Mouse (Mus musculus): ENCODE data around the gene Tmem59. TPM values are rescaled to one million over a fixed set of nuclear protein-coding genes. Genes with fewer than 3 reads are reported as not detected.

Gene Tmem59
- total and polyA plus RNA-seq, 2 experiments from 2014 or later: 178 to 393 TPM

GRCm38 (mm10) chr4:107210483-107211097 is 32.4 kb downstream of the Tmem59 start:
- no peak for DNase-seq (ENCODE audit: low spot score)
- no peak for TF ChIP-seq CTCF (IDR thresholded peaks at IDR 0.05; ENCODE audit: low read depth)
- WGBS: 84% methylated on average over 5 of the region's 5 CpGs
- ATAC-seq: no peak
- Histone ChIP-seq H3K9ac (replicated peaks; ENCODE audit: low read length) (no peak overlapping the region), H3K27ac (no peak overlapping the region), H3K4me3 (ENCODE audit: low read length) (no peak overlapping the region), H3K9me3 (ENCODE audit: low read length) (no peaks in the 10 kb centered on the region), H3K4me1 (ENCODE audit: insufficient read depth, low read length) (no peaks in the 10 kb centered on the region), H3K4me2 (ENCODE audit: low read depth, low read length) (no peak overlapping the region), H3K27me3 (ENCODE audit: insufficient read depth, low read length) (no peaks in the 10 kb centered on the region), H3K36me3 (ENCODE audit: insufficient read depth, low read length) (peaks cover 11% of the 10 kb centered on the region; the same call in 1 of the 2 replicates)

DNA sequence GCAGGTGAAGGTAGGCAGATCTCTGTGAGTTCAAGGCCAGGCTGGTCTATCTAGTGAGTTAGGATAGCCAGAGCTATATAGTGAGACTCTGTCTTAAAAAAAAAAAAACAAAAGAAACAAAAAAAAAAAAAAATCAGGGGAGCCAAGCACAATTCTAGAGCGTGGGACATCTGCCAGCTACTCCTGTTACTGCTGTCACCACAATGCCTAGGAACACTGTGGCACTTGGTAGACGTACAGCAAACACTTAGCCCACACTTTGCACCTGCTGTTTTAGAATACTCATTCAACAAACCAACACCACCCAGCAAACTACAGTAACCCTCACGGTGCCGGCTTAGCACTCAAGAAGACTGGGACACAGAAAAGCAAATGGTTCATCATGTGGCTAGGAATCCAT is 33.3 kb downstream of the Tmem59 start:
- H3K4me3 ChIP-seq (ENCODE audit: low read length): no peak overlapping the region
- no peaks in the 10 kb centered on the region for H3K9me3 ChIP-seq (ENCODE audit: low read length)
- H3K9ac ChIP-seq (replicated peaks; ENCODE audit: low read length): no peak overlapping the region
- no peak overlapping the region for H3K27ac ChIP-seq
- no peaks in the 10 kb centered on the region for H3K27me3 ChIP-seq (ENCODE audit: insufficient read depth, low read length)
- H3K4me2 ChIP-seq (ENCODE audit: low read depth, low read length): no peak overlapping the region
- DNase-seq (ENCODE audit: low spot score) (no peak), ATAC-seq (no peak)
- peaks cover 4% of the 10 kb centered on the region; the same call in 1 of the 2 replicates for H3K36me3 ChIP-seq (ENCODE audit: insufficient read depth, low read length)
- H3K4me1 ChIP-seq (ENCODE audit: insufficient read depth, low read length): no peaks in the 10 kb centered on the region
- no peak for TF ChIP-seq CTCF (IDR thresholded peaks at IDR 0.05; ENCODE audit: low read depth)
- 68% methylated on average over 4 of the region's 4 CpGs for WGBS

DNA sequence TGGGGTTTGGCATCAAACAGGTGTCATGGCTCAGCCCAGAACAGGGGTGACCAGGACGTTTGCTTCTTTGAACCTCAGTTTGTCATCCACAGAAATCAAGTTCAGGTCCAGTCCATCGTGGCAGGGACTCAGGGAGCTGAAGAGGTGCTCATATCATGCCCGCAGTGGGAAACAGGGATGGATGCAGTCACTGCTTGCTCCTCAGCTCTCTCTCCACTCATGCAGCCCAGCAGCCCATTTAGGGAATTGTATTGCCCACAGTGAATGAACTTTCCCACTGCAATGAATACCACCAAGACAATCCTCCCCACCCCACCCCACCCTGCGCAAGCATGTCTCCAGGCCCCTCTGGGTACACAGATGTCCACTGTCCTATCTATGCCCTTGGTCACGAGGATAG is 33.7 kb downstream of the Tmem59 start:
- ATAC-seq: no peak
- DNase-seq (ENCODE audit: low spot score): no peak
- H3K9ac ChIP-seq (replicated peaks; ENCODE audit: low read length): no peak overlapping the region
- H3K4me2 ChIP-seq (ENCODE audit: low read depth, low read length): no peak overlapping the region
- no peaks in the 10 kb centered on the region for H3K27me3 ChIP-seq (ENCODE audit: insufficient read depth, low read length)
- no peaks in the 10 kb centered on the region for H3K9me3 ChIP-seq (ENCODE audit: low read length)
- WGBS: 83% methylated on average over 5 of the region's 5 CpGs
- peaks cover 4% of the 10 kb centered on the region; the same call in 1 of the 2 replicates for H3K36me3 ChIP-seq (ENCODE audit: insufficient read depth, low read length)
- no peaks in the 10 kb centered on the region for H3K4me1 ChIP-seq (ENCODE audit: insufficient read depth, low read length)
- no peak for TF ChIP-seq CTCF (IDR thresholded peaks at IDR 0.05; ENCODE audit: low read depth)
- H3K4me3 ChIP-seq (ENCODE audit: low read length): no peak overlapping the region
- H3K27ac ChIP-seq: no peak overlapping the region

DNA sequence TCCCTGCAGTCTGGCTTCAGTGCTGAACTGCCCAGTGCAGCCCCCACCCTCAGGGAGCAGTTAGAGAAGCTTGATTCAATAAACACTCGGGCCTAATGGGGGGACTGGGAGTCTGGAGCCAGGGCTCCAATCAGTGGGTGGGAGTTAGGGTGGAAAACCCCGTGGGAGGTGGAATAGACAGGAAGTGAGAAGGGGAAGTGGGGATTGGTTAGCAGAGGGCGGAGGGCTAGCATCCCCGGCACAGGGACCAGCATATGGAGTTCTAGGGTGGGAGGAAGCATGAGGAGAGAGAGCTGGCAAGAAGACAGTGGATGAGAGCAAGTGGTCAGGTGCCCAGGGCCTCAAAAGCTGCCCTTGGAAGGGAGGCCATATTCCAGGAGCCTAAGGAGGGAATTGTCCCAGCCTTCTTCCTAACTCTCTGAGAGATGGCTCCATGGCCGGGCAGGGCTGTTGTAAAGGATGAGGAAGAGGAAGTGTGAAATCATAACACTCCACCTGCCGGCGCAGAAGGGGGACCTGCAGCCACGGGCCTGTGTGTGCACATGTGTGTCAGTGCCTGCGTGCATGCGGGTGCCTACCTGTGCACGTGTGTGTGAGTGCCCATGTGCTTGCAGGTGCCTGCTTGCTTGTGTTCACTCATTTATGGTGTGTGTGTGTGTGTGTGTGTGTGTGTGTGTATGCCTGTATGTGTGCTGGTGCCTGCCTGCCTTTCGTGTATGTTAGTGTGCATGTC is 35.2 kb downstream of the Tmem59 start:
- no peak for DNase-seq (ENCODE audit: low spot score)
- 76% methylated on average over 12 of the region's 12 CpGs for WGBS
- no peaks in the 10 kb centered on the region for H3K9me3 ChIP-seq (ENCODE audit: low read length)
- H3K4me1 ChIP-seq (ENCODE audit: insufficient read depth, low read length): no peaks in the 10 kb centered on the region
- no peak overlapping the region for H3K4me3 ChIP-seq (ENCODE audit: low read length)
- H3K36me3 ChIP-seq (ENCODE audit: insufficient read depth, low read length): 0 out of 2 replicates have a peak, but pooled peaks cover 4% of the 10 kb centered on the region
- ATAC-seq: 0 out of 2 replicates have a peak, but pooled peaks have one; percentile 24
- no peak overlapping the region for H3K9ac ChIP-seq (replicated peaks; ENCODE audit: low read length)
- no peak overlapping the region for H3K4me2 ChIP-seq (ENCODE audit: low read depth, low read length)
- no peaks in the 10 kb centered on the region for H3K27me3 ChIP-seq (ENCODE audit: insufficient read depth, low read length)
- TF ChIP-seq CTCF (IDR thresholded peaks at IDR 0.05; ENCODE audit: low read depth): no peak
- H3K27ac ChIP-seq: no peak overlapping the region

- no peak for TF ChIP-seq CTCF (IDR thresholded peaks at IDR 0.05; ENCODE audit: low read depth)
- Histone ChIP-seq H3K27me3 (ENCODE audit: insufficient read depth, low read length) (no peaks in the 10 kb centered on the region), H3K27ac (no peak overlapping the region), H3K4me1 (ENCODE audit: insufficient read depth, low read length) (no peaks in the 10 kb centered on the region), H3K4me2 (ENCODE audit: low read depth, low read length) (no peak overlapping the region), H3K4me3 (ENCODE audit: low read length) (no peak overlapping the region), H3K36me3 (ENCODE audit: insufficient read depth, low read length) (no peaks in the 10 kb centered on the region), H3K9me3 (ENCODE audit: low read length) (no peaks in the 10 kb centered on the region), H3K9ac (replicated peaks; ENCODE audit: low read length) (no peak overlapping the region)
- WGBS: 84% methylated on average over 9 of the region's 9 CpGs
- DNase-seq (ENCODE audit: low spot score) (no peak), ATAC-seq (no peak)
These were observed 39.4 kb downstream of the Tmem59 start for GRCm38 (mm10) chr4:107217574-107217973.

- Histone ChIP-seq H3K4me1 (ENCODE audit: insufficient read depth, low read length) (no peaks in the 10 kb centered on the region), H3K27ac (no peak overlapping the region), H3K9ac (replicated peaks; ENCODE audit: low read length) (no peak overlapping the region), H3K9me3 (ENCODE audit: low read length) (no peaks in the 10 kb centered on the region), H3K27me3 (ENCODE audit: insufficient read depth, low read length) (no peaks in the 10 kb centered on the region), H3K4me3 (ENCODE audit: low read length) (no peak overlapping the region), H3K4me2 (ENCODE audit: low read depth, low read length) (no peak overlapping the region), H3K36me3 (ENCODE audit: insufficient read depth, low read length) (no peaks in the 10 kb centered on the region)
- no peak for DNase-seq (ENCODE audit: low spot score)
- no peak for TF ChIP-seq CTCF (IDR thresholded peaks at IDR 0.05; ENCODE audit: low read depth)
- WGBS: 91% methylated on average over 5 of the region's 5 CpGs
- ATAC-seq: no peak
These were observed 43.3 kb downstream of the Tmem59 start for GRCm38 (mm10) chr4:107221524-107221923.

Data from hindbrain, postnatal 0 days (tissue).